Mouse (Mus musculus): ENCODE measurements around the gene Sco2. TPM values are rescaled to one million over a fixed set of nuclear protein-coding genes. Genes with fewer than 3 reads are reported as not detected.

Sco2 gene
- polyA plus RNA-seq, 1 experiment from 2014 or later = 6.7 TPM

DNA sequence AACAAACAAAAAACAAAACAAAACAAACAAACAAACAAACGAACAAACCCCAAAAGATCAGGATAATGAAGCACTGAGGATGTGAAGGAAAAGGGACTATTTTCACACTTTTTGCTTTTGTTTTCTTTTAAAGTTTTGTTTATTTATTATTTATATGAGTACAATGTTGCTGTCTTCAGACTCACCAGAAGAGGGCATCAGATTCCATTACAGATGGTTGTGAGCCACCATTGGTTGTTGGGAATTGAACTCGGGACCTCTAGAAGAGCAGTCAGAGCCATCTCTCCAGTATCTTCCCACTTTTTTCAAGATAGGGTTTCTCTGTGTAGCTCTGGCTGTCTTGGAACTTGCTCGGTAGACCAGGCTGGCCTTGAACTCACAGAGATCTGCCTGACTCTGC is 30.3 kb downstream of the Sco2 start:
- 78% methylated on average over 3 of the region's 3 CpGs for WGBS
- Histone ChIP-seq H3K36me3 (no peaks in the 10 kb centered on the region), H3K4me1 (no peaks in the 10 kb centered on the region), H3K9me3 (no peaks in the 10 kb centered on the region), H3K4me2 (no peak overlapping the region), H3K27ac (no peak overlapping the region), H3K27me3 (replicated peaks) (no peaks in the 10 kb centered on the region), H3K4me3 (replicated peaks) (no peak overlapping the region), H3K9ac (no peak overlapping the region)
- no peak for ATAC-seq (ENCODE audit: insufficient read depth, low FRiP score, low read depth)

DNA sequence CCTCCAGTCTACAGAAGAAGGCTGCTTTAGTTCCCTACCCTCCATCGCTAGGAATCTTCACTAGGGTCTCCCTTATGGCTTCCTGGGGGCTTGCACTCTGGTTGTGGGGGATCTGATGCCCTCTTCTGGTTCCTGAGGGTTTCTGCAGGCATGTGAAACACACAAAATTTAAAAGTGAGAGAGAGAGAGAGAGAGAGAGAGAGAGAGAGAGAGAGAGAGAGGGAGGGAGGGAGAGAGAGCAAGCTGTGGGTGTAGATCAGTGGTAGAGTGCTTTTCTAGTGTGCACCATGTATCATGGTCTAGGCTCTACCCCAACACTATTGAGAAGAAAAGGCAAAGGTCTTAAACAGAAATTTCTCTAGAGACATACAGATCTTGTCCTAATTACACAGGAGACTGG is 32.0 kb downstream of the Sco2 start:
- Histone ChIP-seq H3K4me3 (replicated peaks) (no peak overlapping the region), H3K27me3 (replicated peaks) (no peaks in the 10 kb centered on the region), H3K36me3 (no peaks in the 10 kb centered on the region), H3K4me2 (no peak overlapping the region), H3K4me1 (no peaks in the 10 kb centered on the region), H3K9me3 (no peaks in the 10 kb centered on the region), H3K9ac (no peak overlapping the region), H3K27ac (no peak overlapping the region)
- WGBS = 52% methylated on average over 1 of the region's 1 CpGs
- no peak for ATAC-seq (ENCODE audit: insufficient read depth, low FRiP score, low read depth)

DNA sequence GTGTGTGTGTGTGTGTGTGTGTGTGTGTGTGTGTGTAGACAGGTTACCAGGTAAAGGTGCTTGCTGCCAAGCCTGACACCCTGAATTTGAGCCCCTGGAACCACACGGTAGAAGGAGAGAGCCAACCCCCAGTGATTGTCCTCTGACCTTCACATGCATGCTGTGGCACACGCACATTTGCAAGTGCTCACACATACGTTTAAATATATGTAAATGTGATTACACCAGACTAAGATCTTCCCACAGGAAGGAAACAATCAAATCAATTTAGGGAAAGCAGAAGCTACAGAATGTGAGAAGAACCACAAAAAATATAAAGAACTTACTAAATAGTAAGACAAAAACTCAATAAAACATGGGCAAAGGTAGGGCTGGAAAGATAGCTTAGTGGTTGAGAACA is 33.5 kb downstream of the Sco2 start:
- no peak overlapping the region for H3K27ac ChIP-seq

DNA sequence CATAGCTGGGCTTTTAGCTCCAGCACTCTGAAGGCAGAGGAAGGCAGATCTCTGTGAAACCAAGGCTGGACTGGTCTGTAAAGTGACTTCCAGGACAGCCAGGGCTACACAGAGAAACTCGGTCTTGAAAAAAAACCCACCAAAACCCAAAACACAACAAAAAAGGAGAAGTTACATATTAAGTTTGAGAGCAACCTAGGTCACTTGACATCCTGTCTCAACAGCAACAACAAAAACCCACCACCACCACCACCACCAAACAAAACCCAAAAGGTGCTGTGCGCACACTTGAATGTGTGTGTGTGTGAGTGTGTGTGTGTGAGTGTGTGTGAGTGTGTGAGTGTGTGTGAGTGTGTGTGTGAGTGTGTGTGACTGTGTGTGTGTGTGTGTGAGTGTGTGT is 34.0 kb downstream of the Sco2 start:
- H3K4me3 ChIP-seq (replicated peaks) = no peak overlapping the region
- no peaks in the 10 kb centered on the region for H3K36me3 ChIP-seq
- H3K27ac ChIP-seq = no peak overlapping the region
- H3K4me1 ChIP-seq = no peaks in the 10 kb centered on the region
- no peak for ATAC-seq (ENCODE audit: insufficient read depth, low FRiP score, low read depth)
- 79% methylated on average over 2 of the region's 2 CpGs for WGBS
- H3K4me2 ChIP-seq = no peak overlapping the region
- no peaks in the 10 kb centered on the region for H3K9me3 ChIP-seq
- H3K27me3 ChIP-seq (replicated peaks) = no peaks in the 10 kb centered on the region
- no peak overlapping the region for H3K9ac ChIP-seq

More for the DNA sequence above, 33.5 kb downstream of the Sco2 start:
- no peak overlapping the region for H3K4me2 ChIP-seq
- 76% methylated on average over 3 of the region's 3 CpGs for WGBS
- H3K36me3 ChIP-seq = no peaks in the 10 kb centered on the region
- no peak for ATAC-seq (ENCODE audit: insufficient read depth, low FRiP score, low read depth)
- no peaks in the 10 kb centered on the region for H3K4me1 ChIP-seq
- no peak overlapping the region for H3K4me3 ChIP-seq (replicated peaks)
- H3K9ac ChIP-seq = no peak overlapping the region
- no peaks in the 10 kb centered on the region for H3K9me3 ChIP-seq
- no peaks in the 10 kb centered on the region for H3K27me3 ChIP-seq (replicated peaks)

DNA sequence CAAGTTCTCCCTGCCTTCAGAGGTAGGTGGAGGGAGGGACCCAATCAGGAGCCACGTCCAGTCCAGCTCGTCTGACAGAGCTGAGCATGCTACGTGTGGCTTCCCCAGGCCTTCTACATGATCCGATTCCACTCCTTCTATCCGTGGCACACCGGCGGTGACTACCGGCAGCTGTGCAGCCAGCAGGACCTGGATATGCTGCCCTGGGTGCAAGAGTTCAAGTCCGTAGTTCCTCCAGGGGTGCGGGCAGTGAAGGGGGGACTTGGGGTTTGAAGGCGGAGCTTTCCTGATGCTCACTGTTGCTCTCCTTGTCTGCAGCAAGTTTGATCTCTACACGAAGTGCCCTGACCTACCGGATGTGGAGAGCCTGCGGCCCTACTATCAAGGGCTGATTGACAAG is 37.2 kb downstream of the Sco2 start:
- Histone ChIP-seq H3K9me3 (no peaks in the 10 kb centered on the region), H3K4me2 (no peak overlapping the region), H3K9ac (no peak overlapping the region), H3K27ac (no peak overlapping the region), H3K27me3 (replicated peaks) (no peaks in the 10 kb centered on the region), H3K36me3 (no peaks in the 10 kb centered on the region), H3K4me1 (no peaks in the 10 kb centered on the region), H3K4me3 (replicated peaks) (no peak overlapping the region)
- no peak for ATAC-seq (ENCODE audit: insufficient read depth, low FRiP score, low read depth)
- WGBS = 84% methylated on average over 14 of the region's 14 CpGs

DNA sequence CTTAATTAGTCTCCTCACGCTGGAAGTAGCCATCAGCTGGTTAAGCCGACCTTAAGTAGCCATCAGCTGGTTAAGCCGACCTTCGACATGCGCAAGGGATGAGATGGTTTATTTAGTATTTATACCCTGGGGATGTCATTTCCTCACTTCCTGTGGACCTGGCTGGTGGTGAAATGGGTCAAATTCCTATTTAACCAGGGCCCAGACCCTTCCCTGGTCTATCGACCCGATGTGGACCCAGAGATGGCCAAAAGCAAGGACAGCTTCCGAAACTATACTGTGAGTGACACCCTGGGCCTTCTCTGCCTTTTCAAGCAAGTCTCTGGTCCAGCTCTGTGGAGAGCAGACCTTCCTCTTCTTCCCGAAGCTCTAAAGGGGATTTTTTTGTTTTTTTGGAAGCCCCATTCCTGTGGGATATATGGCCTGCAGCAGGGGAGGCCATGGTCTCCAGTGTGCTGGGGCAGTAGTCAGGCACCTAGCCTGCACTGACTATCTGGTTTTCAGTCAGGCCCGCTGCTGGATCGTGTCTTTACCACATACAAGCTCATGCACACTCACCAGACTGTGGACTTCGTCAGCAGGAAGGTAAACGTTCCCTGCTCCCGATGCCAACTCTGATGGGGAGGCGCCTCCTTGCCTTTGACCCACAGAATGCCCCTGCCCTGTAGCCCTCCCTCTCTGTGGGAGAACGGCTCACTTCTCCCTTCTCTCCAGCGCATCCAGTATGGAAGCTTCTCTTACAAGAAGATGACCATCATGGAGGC is 38.7 kb downstream of the Sco2 start:
- H3K9ac ChIP-seq = no peak overlapping the region
- ATAC-seq (ENCODE audit: insufficient read depth, low FRiP score, low read depth) = no peak
- WGBS = 77% methylated on average over 17 of the region's 17 CpGs
- no peak overlapping the region for H3K4me2 ChIP-seq
- no peaks in the 10 kb centered on the region for H3K27me3 ChIP-seq (replicated peaks)
- no peak overlapping the region for H3K27ac ChIP-seq
- no peaks in the 10 kb centered on the region for H3K9me3 ChIP-seq
- no peak overlapping the region for H3K4me3 ChIP-seq (replicated peaks)
- H3K36me3 ChIP-seq = no peaks in the 10 kb centered on the region
- no peaks in the 10 kb centered on the region for H3K4me1 ChIP-seq

DNA sequence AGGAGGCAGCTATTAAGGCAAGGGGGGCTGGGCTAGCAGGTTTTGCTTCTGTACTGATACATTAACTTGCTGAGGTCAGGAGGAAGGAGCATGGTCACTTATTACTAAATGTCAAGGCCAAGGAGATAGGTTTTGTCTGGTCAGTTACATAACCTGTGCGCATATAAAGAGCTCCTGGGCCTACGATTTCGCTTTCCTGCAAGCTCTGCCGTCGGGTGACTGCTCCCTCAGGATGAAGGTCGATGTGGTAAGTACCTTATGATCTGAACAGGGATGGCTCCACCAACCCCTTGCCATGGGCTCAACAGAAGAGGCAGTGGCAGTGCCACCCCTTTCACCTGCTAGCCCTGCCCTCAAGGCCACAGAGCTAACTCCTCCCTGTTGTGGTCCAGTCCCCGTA is 39.4 kb downstream of the Sco2 start, which contains the start of gene Miox:
Miox (plus strand) TSS at position 128 of the 400 bp plus-strand sequence.
- Histone ChIP-seq H3K9me3 (no peaks in the 10 kb centered on the region), H3K4me1 (no peaks in the 10 kb centered on the region), H3K4me2 (no peak within 1 kb of the TSS), H3K27ac (no peak within 1 kb of the TSS), H3K27me3 (replicated peaks) (no peaks in the 10 kb centered on the region), H3K9ac (no peak within 1 kb of the TSS), H3K4me3 (replicated peaks) (no peak within 1 kb of the TSS), H3K36me3 (no peaks in the 10 kb centered on the region)
- no peak for ATAC-seq (ENCODE audit: insufficient read depth, low FRiP score, low read depth)
- WGBS = 83% methylated on average over 7 of the region's 7 CpGs

DNA sequence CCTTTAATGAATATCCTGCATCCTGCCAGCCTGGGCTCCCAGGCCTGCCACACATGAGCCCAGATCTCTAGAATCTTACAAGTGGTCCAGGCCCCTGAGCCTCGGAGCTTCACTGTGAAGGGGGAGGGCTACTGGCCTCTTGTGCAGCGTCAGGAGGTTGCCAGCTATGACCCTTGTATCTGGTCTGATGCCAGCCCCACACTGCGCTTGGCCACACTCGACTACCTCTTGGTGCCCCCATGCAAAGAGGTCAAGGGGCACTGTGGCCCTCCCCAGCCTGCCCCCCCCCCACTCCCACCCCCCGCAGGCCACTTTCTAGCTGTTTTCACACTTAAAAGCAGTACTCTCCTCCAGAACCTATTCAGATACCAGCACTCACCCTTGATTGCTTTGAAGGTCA is 47.2 kb downstream of the Sco2 start:
- H3K36me3 ChIP-seq = no peaks in the 10 kb centered on the region
- H3K4me3 ChIP-seq (replicated peaks) = no peak overlapping the region
- no peaks in the 10 kb centered on the region; the same call in 1 of the 2 replicates for H3K27me3 ChIP-seq (replicated peaks)
- H3K4me2 ChIP-seq = no peak overlapping the region
- WGBS = 53% methylated on average over 5 of the region's 5 CpGs
- no peaks in the 10 kb centered on the region for H3K9me3 ChIP-seq
- no peak overlapping the region for H3K9ac ChIP-seq
- no peak for ATAC-seq (ENCODE audit: insufficient read depth, low FRiP score, low read depth)
- H3K27ac ChIP-seq = no peak overlapping the region
- H3K4me1 ChIP-seq = peaks cover 3% of the 10 kb centered on the region; the same call in 1 of the 2 replicates

DNA sequence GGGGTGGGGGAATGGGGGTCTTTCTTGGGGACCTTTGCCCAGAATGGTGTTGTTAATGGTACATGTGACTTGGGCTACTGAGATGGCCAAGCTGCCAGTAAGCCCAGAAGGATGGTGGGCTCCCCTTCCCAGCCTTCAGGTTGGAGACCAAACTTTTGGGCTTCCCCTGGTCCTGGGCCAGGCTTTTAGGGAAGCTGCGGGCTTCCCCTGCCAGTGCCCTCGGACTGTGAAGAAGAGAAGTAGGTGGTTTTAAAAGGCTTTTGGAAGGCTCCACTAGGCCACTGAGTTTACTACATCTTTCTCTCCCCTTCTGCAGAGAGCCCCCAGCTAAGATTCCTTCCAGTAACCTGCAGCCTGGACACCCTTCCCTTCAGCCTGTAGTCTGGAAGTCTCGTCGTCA is 50.0 kb downstream of the Sco2 start:
- no peak overlapping the region for H3K9ac ChIP-seq
- ATAC-seq (ENCODE audit: insufficient read depth, low FRiP score, low read depth) = no peak

DNA sequence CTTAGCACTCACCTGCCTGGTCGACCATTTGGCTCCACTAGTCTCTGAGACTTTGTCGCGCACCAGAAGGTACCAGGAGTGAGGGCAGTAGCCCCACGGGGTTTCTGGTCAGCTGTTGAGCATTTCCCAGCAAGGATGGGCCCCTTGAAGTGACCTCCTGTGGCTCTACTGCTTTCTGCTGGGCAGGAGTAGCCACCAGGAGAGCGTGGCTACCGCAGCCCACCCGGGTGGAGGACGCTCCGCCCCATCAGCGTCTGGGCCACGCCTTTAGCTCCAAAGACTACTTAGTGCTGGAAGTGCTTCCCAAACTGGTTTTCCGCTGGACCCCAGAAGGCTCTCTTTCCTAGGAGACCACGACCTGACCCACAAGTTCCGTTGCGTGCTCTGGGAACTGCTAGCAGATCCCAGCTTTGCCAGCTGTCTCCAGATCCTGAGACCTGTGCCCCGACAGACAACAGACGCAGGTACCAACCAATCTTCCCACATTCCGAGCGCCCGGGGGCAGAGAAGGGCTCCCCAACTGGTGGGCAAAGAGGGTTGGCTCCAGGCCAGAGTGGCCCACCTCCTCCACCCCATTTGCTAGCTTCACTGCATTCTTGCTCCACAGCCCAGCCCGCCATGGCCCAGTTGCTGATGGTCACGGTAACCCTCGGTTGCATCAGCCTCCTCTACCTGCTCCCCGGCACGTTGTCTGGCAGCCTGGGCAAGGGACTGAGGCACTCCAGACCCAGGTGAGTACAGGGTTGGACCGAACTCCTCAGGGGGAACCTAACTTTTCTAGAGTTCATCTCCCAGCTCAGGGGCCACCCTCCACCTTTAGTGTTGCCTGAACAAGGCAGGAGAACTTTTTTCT is 50.8 kb downstream of the Sco2 start, which contains the start of gene Adm2:
Adm2 (plus strand) TSS at position 51 of the 853 bp plus-strand sequence.
- 5% methylated on average over 26 of the region's 26 CpGs for WGBS

More for the DNA sequence above, 50.0 kb downstream of the Sco2 start:
- Histone ChIP-seq H3K27me3 (replicated peaks) (no peaks in the 10 kb centered on the region; the same call in 1 of the 2 replicates), H3K4me3 (replicated peaks) (no peak overlapping the region), H3K36me3 (no peaks in the 10 kb centered on the region), H3K4me2 (0 out of 2 replicates have a peak overlapping the region, but pooled peaks have one; percentile 54), H3K9me3 (no peaks in the 10 kb centered on the region), H3K27ac (no peak overlapping the region), H3K4me1 (peaks cover 3% of the 10 kb centered on the region; the same call in 1 of the 2 replicates)
- 84% methylated on average over 4 of the region's 4 CpGs for WGBS

More for the DNA sequence above, 50.8 kb downstream of the Sco2 start, which contains the start of gene Adm2:
- Histone ChIP-seq H3K4me2 (peak within 1 kb of the TSS; percentile 54), H3K9me3 (no peaks in the 10 kb centered on the region), H3K4me3 (replicated peaks) (peak within 1 kb of the TSS; percentile 33), H3K27ac (no peak within 1 kb of the TSS), H3K27me3 (replicated peaks) (no peaks in the 10 kb centered on the region; the same call in 1 of the 2 replicates), H3K4me1 (peaks cover 3% of the 10 kb centered on the region; the same call in 1 of the 2 replicates), H3K9ac (no peak within 1 kb of the TSS), H3K36me3 (no peaks in the 10 kb centered on the region)
- 0 out of 2 replicates have a peak, but pooled peaks have one; percentile 31 for ATAC-seq (ENCODE audit: insufficient read depth, low FRiP score, low read depth)
